Mouse (Mus musculus): ENCODE data around the gene Lpxn.
A peak's percentile ranks its signal among the peaks of the same experiment; 100 is the strongest.

Gene Lpxn

DNA sequence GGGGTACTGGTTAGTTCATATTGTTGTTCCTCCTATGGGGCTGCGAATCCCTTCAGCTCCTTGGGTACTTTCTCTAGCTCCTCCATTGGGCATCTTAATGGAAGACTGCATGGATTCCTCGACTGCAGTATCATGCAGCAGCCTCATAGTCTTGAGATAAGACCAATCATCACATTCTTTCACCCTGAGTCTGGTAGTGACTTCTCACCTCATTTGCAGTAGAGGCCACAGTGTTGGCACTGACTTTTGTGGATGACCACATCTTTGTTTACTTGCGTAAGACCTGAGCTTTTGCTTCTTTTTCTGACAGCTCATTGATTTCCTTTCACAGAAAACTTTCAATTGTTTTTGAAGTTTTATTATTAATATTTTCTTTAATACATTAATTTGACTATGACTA is 9.7 kb downstream of the Lpxn start:
- DNase-seq = no peak

DNA sequence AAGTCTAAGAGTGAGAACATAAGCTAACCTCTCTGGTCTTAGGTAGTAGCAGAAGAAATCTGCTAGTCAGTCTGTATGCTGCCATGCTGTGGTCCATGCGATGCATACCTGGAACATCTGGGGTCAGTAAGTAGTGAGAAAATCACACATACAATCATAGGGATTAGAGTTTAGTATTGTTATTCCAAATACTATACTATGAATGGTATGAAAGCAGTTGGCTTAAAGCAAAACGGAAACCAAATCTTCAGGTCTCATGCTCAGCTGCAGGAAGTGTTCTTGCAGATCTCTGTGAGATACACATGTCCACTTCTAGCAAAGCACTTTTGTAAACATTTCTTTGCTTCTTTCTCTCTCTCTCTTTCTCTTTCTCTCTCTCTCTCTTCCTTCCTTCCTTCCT is 10.2 kb downstream of the Lpxn start:
- peak; percentile 16 for DNase-seq

DNA sequence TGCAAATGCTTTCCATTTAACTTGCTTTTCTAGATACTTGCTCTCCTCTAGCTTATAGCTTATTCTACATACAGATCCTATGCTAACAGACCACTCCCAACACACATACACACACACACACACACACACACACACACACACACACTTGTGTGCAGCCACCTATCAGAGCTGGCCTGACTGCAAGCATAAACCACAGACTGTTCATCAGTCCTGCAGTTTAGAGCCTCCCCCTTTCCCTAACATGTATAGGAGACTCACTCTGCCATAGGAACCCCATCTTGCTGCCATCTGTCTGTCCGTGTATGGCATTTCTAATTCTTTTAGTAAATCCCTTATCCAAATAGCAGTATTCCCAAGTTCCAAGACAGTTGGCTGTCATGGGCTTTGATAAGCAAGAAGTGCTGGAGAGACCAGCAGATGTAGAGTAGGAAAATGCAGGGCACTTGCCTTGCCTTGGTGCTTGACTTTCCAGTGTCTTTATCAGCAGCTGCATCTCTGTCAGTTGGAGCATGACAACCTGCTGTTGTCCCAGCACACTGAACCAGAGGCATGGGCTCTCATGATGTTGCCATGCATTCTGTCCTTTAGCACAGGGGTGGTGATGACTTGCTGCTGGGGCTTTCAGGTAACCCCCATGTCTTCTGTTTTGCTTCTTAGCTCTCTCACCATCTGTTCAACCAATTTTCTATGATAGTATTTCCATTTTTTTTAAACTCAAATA is 16.8 kb downstream of the Lpxn start:
- peak; percentile 7 for DNase-seq

DNA sequence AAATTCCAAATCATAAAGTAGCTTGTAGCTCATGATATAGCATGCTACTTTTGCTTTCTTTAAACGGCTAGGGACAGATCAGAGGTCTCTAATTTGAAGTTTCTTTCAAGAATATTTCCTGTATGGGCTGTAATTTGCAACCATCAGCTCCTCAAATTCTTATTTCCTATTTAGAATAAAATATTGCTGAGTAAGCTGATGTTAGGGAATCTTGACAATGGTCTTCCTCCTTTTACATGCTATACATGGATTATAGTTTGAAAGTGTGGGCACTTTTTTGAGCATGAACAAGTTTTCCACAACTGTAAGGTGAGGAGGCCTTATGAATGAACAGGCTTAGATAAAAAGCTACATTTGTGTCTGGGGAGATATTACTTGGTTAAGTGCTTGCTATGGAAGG is 17.9 kb downstream of the Lpxn start:
- no peak for DNase-seq

DNA sequence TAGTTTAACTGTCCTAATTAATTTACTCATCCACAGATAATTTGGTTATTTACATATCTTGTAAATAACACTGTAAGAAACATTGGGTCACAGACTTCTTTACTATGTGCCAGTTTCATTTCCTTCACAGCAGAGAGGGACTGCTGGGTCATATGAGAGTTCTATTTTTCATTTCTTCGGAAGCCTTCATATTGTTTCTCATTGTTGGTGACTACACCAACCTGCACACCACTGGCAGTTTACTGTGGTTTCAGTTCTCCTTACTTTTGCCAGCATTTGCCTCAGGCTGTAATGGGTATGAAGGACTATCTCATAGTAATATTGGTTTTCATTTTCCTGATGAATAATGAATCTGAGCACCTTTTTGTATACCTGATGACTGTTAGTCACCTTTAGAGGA is 22.5 kb downstream of the Lpxn start:
- DNase-seq = no peak

DNA sequence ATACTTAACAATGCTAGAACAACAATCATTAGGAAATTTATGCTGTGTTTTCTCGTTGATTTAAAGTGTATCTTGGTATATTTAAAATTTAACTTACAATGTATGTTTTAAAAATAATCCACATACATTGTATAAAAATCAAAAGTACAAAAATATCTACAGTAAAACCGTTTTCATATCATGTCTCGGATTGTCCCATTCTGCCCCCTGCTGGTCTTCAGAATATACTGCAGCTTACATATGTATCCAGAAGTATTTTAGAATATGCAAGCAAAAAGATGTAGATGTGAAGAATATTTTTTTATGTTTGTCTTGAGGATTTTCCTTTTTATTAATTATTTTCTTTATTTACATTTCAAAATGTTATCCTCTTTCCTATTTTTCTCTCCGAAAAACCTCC is 24.4 kb downstream of the Lpxn start:
- peak; percentile 60 for DNase-seq

DNA sequence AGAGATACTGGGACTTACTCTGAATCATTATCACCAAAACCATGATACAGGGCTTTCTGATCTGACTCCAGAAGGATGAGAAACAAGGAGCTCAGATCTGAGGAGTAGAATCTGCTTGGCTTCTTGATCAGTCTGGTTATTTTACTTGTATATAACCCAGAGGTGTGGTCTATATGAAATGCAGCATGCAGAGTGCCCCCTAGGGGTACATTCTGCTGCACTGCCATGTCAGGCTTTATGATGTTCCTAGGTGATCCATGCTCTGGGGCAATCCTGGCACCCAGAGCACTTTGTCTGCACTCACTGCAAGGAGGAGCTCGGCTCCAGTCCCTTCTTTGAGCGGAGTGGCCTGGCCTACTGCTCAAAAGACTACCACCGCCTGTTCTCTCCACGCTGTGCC is 28.6 kb downstream of the Lpxn start:
- peak; percentile 58 for DNase-seq

DNA sequence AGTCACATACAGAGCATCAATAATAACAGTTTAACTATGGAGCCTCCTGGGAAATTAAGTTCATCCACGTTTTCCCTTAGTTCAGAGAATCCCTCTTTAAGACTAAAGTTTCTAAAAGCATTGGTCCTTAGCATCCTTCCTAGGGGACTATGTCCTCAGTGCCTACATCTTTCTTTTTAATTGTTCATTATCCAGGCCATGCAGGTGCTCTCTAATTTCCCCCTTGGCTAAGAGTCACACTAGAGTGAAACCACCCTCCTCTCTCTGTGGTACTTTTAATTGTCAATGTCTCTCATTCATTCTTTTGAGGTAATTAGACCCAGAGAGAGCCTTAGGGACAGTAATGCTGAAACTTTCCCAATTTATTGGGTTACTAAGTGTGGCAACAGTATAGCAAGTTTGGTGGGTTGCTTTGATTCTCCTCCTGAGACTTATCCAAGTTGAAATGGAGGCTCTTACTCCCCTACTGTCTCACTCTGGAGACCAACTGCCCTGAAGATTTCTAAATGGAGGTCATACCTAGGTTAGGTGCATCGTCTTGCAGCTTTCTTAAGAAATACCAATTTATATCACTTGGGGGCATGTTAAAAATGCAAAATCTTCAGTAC is 34.9 kb downstream of the Lpxn start:
- DNase-seq = no peak

DNA sequence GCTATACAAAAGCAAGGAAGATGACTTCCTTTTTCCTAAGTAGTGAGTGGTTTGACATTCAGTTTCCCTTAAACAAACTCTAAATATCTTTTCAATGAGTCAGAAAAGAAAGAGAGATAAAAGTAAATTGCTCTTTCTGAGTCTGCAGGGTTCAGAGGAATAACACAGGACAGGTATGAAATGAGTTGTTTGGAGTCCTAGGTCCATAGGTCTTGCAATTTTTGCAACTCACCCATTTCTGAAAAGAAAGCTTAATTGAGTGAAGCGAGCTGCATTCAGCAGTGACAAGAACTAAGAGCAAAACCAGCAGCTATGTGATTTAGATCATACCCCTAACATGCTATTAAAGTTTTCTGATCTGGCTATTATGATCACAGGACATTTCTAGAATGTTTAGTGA is 35.6 kb downstream of the Lpxn start:
- DNase-seq = no peak

DNA sequence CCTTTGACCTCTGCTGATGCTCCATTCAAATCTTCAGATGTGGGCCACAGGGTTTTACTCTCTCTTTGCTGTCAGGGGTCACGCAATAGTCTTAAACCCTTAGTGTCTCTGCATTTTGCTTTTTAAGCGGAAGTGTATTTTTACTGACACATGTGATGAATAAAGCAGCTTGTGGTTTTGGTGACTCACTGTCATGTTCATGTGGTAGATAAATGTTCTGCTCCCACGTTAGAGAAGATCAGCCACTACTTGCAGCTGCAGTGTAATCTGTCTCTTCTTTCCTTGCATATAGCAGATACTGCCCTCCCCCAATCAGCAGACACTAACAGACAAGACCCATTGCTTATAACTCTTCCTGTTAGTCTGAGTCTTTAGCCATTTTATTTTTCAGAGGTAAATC is 37.6 kb downstream of the Lpxn start:
- DNase-seq = peak; percentile 47

DNA sequence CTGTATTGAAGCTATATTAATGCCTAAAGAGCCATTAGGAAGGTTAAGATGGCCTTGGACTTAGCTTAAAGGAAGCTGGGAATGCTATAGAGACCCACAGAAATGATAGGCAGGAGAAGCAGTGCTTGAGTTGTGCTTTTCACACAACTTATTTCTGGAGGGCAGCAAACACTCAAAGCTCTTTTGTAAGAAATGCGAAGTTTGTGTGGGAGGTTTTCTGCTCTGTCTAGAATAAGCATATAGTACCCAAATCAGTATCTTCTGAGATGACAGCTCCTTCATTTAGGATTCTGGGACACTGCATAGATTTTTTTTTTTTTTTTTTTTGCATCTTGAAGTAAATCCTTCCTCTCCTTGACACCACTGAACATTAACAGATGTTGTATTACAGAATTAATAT is 42.5 kb downstream of the Lpxn start:
- DNase-seq = no peak

DNA sequence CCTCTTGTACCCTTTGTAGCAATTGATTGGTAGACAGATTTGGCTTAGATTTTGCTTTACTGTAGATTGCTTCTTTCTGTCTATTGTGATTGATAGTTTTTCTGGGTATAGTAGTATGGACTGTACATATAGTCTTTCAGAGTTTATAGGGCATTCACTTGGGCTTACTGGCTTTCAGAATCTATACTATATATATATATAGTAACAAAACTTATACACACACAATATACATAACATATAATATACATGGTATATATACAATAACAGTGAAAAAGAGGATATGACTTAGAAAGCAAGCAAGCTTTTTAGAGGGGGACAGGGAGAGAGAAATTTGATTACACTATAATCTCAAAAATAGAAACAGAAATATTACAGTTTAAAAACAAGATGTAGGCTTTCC is 50.4 kb downstream of the Lpxn start, which contains the start of gene Gm5244:
Gene Gm5244, plus strand, starts transcription at position 301 of the 400 bp plus-strand sequence.
- DNase-seq = no peak

DNA sequence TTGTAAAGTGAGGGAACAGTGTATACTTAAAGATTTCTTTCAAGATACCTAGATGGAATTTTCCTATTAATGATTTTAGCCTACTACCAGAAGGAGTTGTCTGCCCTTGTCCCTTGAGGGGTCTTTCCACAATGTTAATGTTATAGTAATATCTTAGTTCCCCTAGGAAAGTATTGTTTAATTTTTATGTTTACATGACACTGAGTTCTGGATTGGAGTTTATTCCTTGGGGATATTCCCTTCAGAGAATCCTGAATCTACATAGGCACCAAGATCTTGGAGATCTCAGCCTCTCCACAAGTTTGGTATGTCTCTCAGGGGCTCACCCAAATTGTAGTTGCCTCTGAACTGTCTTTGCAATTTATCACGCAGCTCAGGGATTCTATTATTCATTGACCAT is 61.0 kb downstream of the Lpxn start, which contains the start of gene Olfr1444:
Gene Olfr1444, plus strand, starts transcription at position 301 of the 400 bp plus-strand sequence.
- no peak for DNase-seq

Measured in thymus, postnatal 14 days (tissue).